Mouse (Mus musculus) ovary, adult 18-20 months (tissue): ENCODE results near the gene Tgif2lx1.
"Not testable (repeated sequence)": the region's sequence is repeated elsewhere in the genome, so short reads cannot be mapped to it uniquely, and the experiment has no call there.

Source experiments
- DNase-seq: peaks from one replicate; pipeline ENCODE4 v3.0.0; 2022; ENCODE audit warnings: low spot score, mixed read lengths

The Tgif2lx1 gene

DNA sequence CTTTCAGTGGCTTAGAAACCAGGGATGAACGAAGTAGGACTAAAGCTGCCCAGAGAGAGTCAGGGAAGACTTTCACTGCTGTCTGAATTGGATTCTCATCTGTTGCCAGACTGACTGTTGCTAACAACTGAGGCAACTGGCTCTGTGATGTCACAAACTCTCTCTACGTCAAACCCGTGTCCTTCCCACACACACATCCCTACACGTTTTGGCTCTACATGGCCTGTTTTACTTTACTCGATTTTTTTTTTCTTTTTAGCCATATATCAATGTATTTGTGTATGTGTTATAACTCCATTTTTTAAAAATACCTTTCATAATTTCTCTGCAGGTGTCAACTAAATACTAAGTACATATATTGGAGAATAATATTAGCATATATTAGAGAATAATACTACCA lies at the start of gene Tgif2lx1:
Tgif2lx1 (minus strand) TSS at position 101 of the 400 bp plus-strand sequence.
- DNase-seq: not testable (repeated sequence)
